Mouse (Mus musculus) C2C12 (cell line): ENCODE results near the gene Arhgap24.

Experiments used
- CEBPB ChIP-seq: IDR thresholded peaks from one replicate; pipeline ENCODE4 v1.6.1; 2011; ENCODE audit warnings: low read depth, mild to moderate bottlenecking, control low read depth, moderate library complexity
- CTCF ChIP-seq: IDR thresholded peaks from one replicate; pipeline ENCODE4 v1.5.1; 2011; ENCODE audit not compliant: control insufficient read depth, insufficient read depth, insufficient read length
- FOSL1 ChIP-seq: IDR thresholded peaks from one replicate; pipeline ENCODE4 v1.8.0; 2011; ENCODE audit warnings: mild to moderate bottlenecking, low read length; ENCODE audit not compliant: poor library complexity, insufficient read depth, severe bottlenecking
- MAX ChIP-seq: IDR thresholded peaks from one replicate; pipeline ENCODE4 v1.6.1; 2011; ENCODE audit warnings: mild to moderate bottlenecking, control low read depth
- MYOD1 ChIP-seq: IDR thresholded peaks from one replicate; pipeline ENCODE4 v1.6.1; 2011; ENCODE audit warnings: low read depth; ENCODE audit not compliant: control insufficient read depth, insufficient read length
- MYOG ChIP-seq: IDR thresholded peaks from one replicate; pipeline ENCODE4 v1.6.1; 2011; ENCODE audit not compliant: control insufficient read depth, insufficient read length; ENCODE audit errors: extremely low read depth
- USF1 ChIP-seq: IDR thresholded peaks from one replicate; pipeline ENCODE4 v1.6.1; 2011; ENCODE audit warnings: low read depth, mild to moderate bottlenecking, control low read depth, moderate library complexity

GRCm38 (mm10) chr5:102494827-102495226 is 13.6 kb downstream of the Arhgap24 start:
- TF ChIP-seq CTCF (no peak), MYOD1 (no peak), MAX (no peak), CEBPB (no peak), MYOG (no peak), USF1 (no peak), FOSL1 (no peak)
